12 mouse cellular contexts compared by ENCODE assay signal in the genomic region with DNA sequence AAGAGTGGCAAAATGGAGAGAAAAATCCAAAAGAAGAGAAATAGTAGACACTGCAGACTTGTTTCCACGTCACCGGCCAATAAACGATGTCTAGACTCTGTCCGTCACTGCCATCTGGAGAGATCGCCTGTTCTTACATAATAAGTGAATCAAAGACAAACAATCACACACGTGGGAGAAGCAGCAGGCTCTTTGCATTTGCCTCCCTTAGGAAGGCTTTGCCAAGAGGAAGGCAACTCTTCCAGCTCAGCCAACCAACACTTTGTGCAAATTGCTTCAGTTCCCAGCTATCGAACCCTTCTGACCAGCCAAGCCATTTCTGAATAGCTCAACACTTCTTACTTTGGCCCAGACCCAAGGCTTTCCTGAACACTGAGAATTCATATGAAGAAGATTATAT.
DNase-seq lines count a peak whose midpoint lies in the region; ATAC-seq and TF ChIP-seq lines count a peak whose summit lies in the region.
"Had no signal": no experiment of that assay in that cellular context is flagged by ENCODE, and none has a peak within 500 bp of the region (broad histone marks: within the 10 kb centered on the region; RNA-seq: fewer than 3 reads in every experiment).

No protein-coding gene starts in this region.

- 80% methylated on average over 7 of the region's 7 CpGs for WGBS in midbrain, embryonic 14.5 days
- WGBS in midbrain, embryonic 10.5 days = 83% methylated on average over 7 of the region's 7 CpGs
- WGBS in stomach, postnatal 0 days = 61% methylated on average over 7 of the region's 7 CpGs

- no peak for TF ChIP-seq CTCF in stomach, postnatal 0 days (IDR thresholded peaks at IDR 0.05; ENCODE audit: low read depth)

- ATAC-seq in frontal cortex, adult (ENCODE audit: low TSS enrichment) = peak; percentile 86
- ATAC-seq in midbrain, embryonic 14.5 days (ENCODE audit: low FRiP score, low TSS enrichment) = no peak
- no peak for ATAC-seq in stomach, postnatal 0 days (ENCODE audit: low FRiP score, low TSS enrichment)
- ATAC-seq: activated CD4-positive, CD25-positive, alpha-beta regulatory T cell, adult 4 months had no signal

- no peaks in the 10 kb centered on the region for H3K27me3 ChIP-seq in midbrain, embryonic 14.5 days (ENCODE audit: control insufficient read depth, insufficient read depth, low read length)
- no peaks in the 10 kb centered on the region for H3K27me3 ChIP-seq in midbrain, embryonic 10.5 days (ENCODE audit: low read depth, poor library complexity, severe bottlenecking)
- H3K27me3 ChIP-seq in stomach, postnatal 0 days (ENCODE audit: control insufficient read depth, insufficient read depth, low read length) = no peaks in the 10 kb centered on the region
- H3K27me3 ChIP-seq: embryonic facial prominence, embryonic 15.5 days; hindbrain, embryonic 15.5 days; neural tube, embryonic 13.5 days had no signal

- no peak for DNase-seq in frontal cortex, postnatal 25 days (ENCODE audit: low spot score in 2 of 2)
- peak; percentile 10 for DNase-seq in midbrain, embryonic 14.5 days
- no peak for DNase-seq in midbrain, embryonic 10.5 days (ENCODE audit: low spot score)
- peak; percentile 8 to 15 for DNase-seq in heart, postnatal 36 days
- DNase-seq in lung, postnatal 36 days = peak; percentile 17
- DNase-seq in stomach, postnatal 0 days (ENCODE audit: low spot score) = no peak
- no peak for DNase-seq in thymus, postnatal 14 days

- no peaks in the 10 kb centered on the region for H3K36me3 ChIP-seq in midbrain, embryonic 14.5 days (ENCODE audit: control insufficient read depth, insufficient read depth, low read length)
- H3K36me3 ChIP-seq in midbrain, embryonic 10.5 days = no peaks in the 10 kb centered on the region
- no peaks in the 10 kb centered on the region for H3K36me3 ChIP-seq in stomach, postnatal 0 days (ENCODE audit: control insufficient read depth, insufficient read depth, low read length)
- H3K36me3 ChIP-seq: embryonic facial prominence, embryonic 15.5 days; hindbrain, embryonic 15.5 days; neural tube, embryonic 13.5 days had no signal

- no peaks in the 10 kb centered on the region for H3K9me3 ChIP-seq in midbrain, embryonic 14.5 days (ENCODE audit: control insufficient read depth, low read length)
- H3K9me3 ChIP-seq in midbrain, embryonic 10.5 days (replicated peaks) = no peaks in the 10 kb centered on the region
- no peaks in the 10 kb centered on the region for H3K9me3 ChIP-seq in stomach, postnatal 0 days (ENCODE audit: control insufficient read depth, low read length)
- H3K9me3 ChIP-seq: embryonic facial prominence, embryonic 15.5 days; hindbrain, embryonic 15.5 days; neural tube, embryonic 13.5 days had no signal

- no peak for TF ChIP-seq EP300 in stomach, postnatal 0 days (optimal IDR thresholded peaks at IDR 0.05)

- no peak overlapping the region for H3K9ac ChIP-seq in midbrain, embryonic 14.5 days (replicated peaks; ENCODE audit: low read length)
- no peak overlapping the region for H3K9ac ChIP-seq in stomach, postnatal 0 days (ENCODE audit: low read length)
- H3K9ac ChIP-seq: embryonic facial prominence, embryonic 15.5 days; hindbrain, embryonic 15.5 days; neural tube, embryonic 13.5 days had no signal

- no peaks in the 10 kb centered on the region for H3K4me1 ChIP-seq in midbrain, embryonic 14.5 days (ENCODE audit: control insufficient read depth, insufficient read depth, low read length)
- no peaks in the 10 kb centered on the region for H3K4me1 ChIP-seq in midbrain, embryonic 10.5 days
- no peaks in the 10 kb centered on the region for H3K4me1 ChIP-seq in stomach, postnatal 0 days (replicated peaks; ENCODE audit: control insufficient read depth, insufficient read depth)
- H3K4me1 ChIP-seq: embryonic facial prominence, embryonic 15.5 days; hindbrain, embryonic 15.5 days; neural tube, embryonic 13.5 days had no signal

- intact Hi-C loops in heart, postnatal 36 days (cut with DNase I) = loop anchor here (10.0 kb wide), 1 partner anchor 375 kb away; no protein-coding TSS in a partner anchor

- no peak overlapping the region for H3K27ac ChIP-seq in midbrain, embryonic 14.5 days (replicated peaks; ENCODE audit: low read depth, low read length)
- no peak overlapping the region for H3K27ac ChIP-seq in midbrain, embryonic 10.5 days (replicated peaks)
- no peak overlapping the region for H3K27ac ChIP-seq in stomach, postnatal 0 days (replicated peaks)
- H3K27ac ChIP-seq: embryonic facial prominence, embryonic 15.5 days; hindbrain, embryonic 15.5 days; neural tube, embryonic 13.5 days had no signal

- H3K4me2 ChIP-seq in midbrain, embryonic 14.5 days (ENCODE audit: low read length) = no peak overlapping the region
- no peak overlapping the region for H3K4me2 ChIP-seq in stomach, postnatal 0 days (replicated peaks; ENCODE audit: low read depth)
- H3K4me2 ChIP-seq: embryonic facial prominence, embryonic 15.5 days; hindbrain, embryonic 15.5 days; neural tube, embryonic 13.5 days had no signal

- H3K4me3 ChIP-seq in midbrain, embryonic 14.5 days (replicated peaks; ENCODE audit: low read depth, low read length) = no peak overlapping the region
- H3K4me3 ChIP-seq in midbrain, embryonic 10.5 days = no peak overlapping the region
- H3K4me3 ChIP-seq in stomach, postnatal 0 days (ENCODE audit: low read depth, low read length) = no peak overlapping the region
- H3K4me3 ChIP-seq: embryonic facial prominence, embryonic 15.5 days; hindbrain, embryonic 15.5 days; neural tube, embryonic 13.5 days had no signal

Comparison
In these comparisons a context has a peak if more than half of its experiments do, and no peak if none do; other contexts are left out.
1. DNase-seq: peak in midbrain, embryonic 14.5 days (single experiment), heart, postnatal 36 days (2 of 2) and lung, postnatal 36 days (single experiment); none in frontal cortex, postnatal 25 days (0 of 2), midbrain, embryonic 10.5 days (single experiment), stomach, postnatal 0 days (single experiment) and thymus, postnatal 14 days (single experiment).